Comparison of ENCODE assay signal across 9 mouse cellular contexts in genomic region chr5:44798056-44798455, GRCm38 (mm10). TPM values are rescaled to one million over a fixed set of nuclear protein-coding genes. Genes with fewer than 3 reads are reported as not detected.
DNase-seq lines count a peak whose midpoint lies in the region; ATAC-seq and TF ChIP-seq lines count a peak whose summit lies in the region.
"Had no signal": no experiment of that assay in that cellular context is flagged by ENCODE, and none has a peak within 500 bp of the region (broad histone marks: within the 10 kb centered on the region; RNA-seq: fewer than 3 reads in every experiment).

No protein-coding gene starts in this region.

- no peaks in the 10 kb centered on the region for H3K36me3 ChIP-seq in heart, postnatal 0 days (replicated peaks; ENCODE audit: control insufficient read depth, insufficient read depth, low read length)
- no peaks in the 10 kb centered on the region for H3K36me3 ChIP-seq in embryonic facial prominence, embryonic 13.5 days
- H3K36me3 ChIP-seq in intestine, embryonic 15.5 days = no peaks in the 10 kb centered on the region
- no peaks in the 10 kb centered on the region for H3K36me3 ChIP-seq in midbrain, postnatal 0 days (ENCODE audit: insufficient read depth, low read length)

- no peaks in the 10 kb centered on the region for H3K4me1 ChIP-seq in heart, postnatal 0 days (ENCODE audit: control insufficient read depth, insufficient read depth)
- peaks cover 41% of the 10 kb centered on the region for H3K4me1 ChIP-seq in embryonic facial prominence, embryonic 13.5 days
- 0 out of 2 replicates have a peak, but pooled peaks cover 6% of the 10 kb centered on the region for H3K4me1 ChIP-seq in intestine, embryonic 15.5 days (replicated peaks)
- H3K4me1 ChIP-seq in midbrain, postnatal 0 days (ENCODE audit: insufficient read depth, low read length) = 0 out of 2 replicates have a peak, but pooled peaks cover 2% of the 10 kb centered on the region

- no peak for TF ChIP-seq CTCF in heart, postnatal 0 days (IDR thresholded peaks at IDR 0.05; ENCODE audit: low read depth)
- no peak for TF ChIP-seq CTCF in midbrain, postnatal 0 days (IDR thresholded peaks at IDR 0.05)

- 0 out of 2 replicates have a peak overlapping the region, but pooled peaks have one; percentile 54 for H3K27ac ChIP-seq in heart, postnatal 0 days (ENCODE audit: low read depth)
- H3K27ac ChIP-seq in embryonic facial prominence, embryonic 13.5 days = no peak overlapping the region
- no peak overlapping the region for H3K27ac ChIP-seq in intestine, embryonic 15.5 days
- H3K27ac ChIP-seq in midbrain, postnatal 0 days (ENCODE audit: low read depth, low read length) = no peak overlapping the region

- 28% methylated on average over 2 of the region's 2 CpGs for WGBS in heart, postnatal 0 days
- 18% methylated on average over 2 of the region's 2 CpGs for WGBS in embryonic facial prominence, embryonic 13.5 days
- 20% methylated on average over 2 of the region's 2 CpGs for whole genome bisulfite sequencing in intestine, embryonic 15.5 days
- 11% methylated on average over 2 of the region's 2 CpGs for WGBS in midbrain, postnatal 0 days

- H3K27me3 ChIP-seq in heart, postnatal 0 days (ENCODE audit: control insufficient read depth, insufficient read depth, low read length) = no peaks in the 10 kb centered on the region
- H3K27me3 ChIP-seq in embryonic facial prominence, embryonic 13.5 days = no peaks in the 10 kb centered on the region
- no peaks in the 10 kb centered on the region for H3K27me3 ChIP-seq in intestine, embryonic 15.5 days (replicated peaks)
- H3K27me3 ChIP-seq in midbrain, postnatal 0 days (ENCODE audit: insufficient read depth, low read length) = no peaks in the 10 kb centered on the region

- H3K4me3 ChIP-seq in heart, postnatal 0 days (ENCODE audit: low read depth, low read length) = peak overlapping the region; percentile 49
- peak overlapping the region; percentile 55 for H3K4me3 ChIP-seq in embryonic facial prominence, embryonic 13.5 days
- peak overlapping the region; percentile 43 for H3K4me3 ChIP-seq in intestine, embryonic 15.5 days (replicated peaks)
- H3K4me3 ChIP-seq in midbrain, postnatal 0 days (ENCODE audit: low read depth, low read length) = peak overlapping the region; percentile 53

- no peaks in the 10 kb centered on the region for H3K9me3 ChIP-seq in heart, postnatal 0 days (replicated peaks; ENCODE audit: control insufficient read depth, low read length)
- H3K9me3 ChIP-seq in embryonic facial prominence, embryonic 13.5 days = no peaks in the 10 kb centered on the region
- H3K9me3 ChIP-seq in intestine, embryonic 15.5 days = no peaks in the 10 kb centered on the region
- H3K9me3 ChIP-seq in midbrain, postnatal 0 days (ENCODE audit: low read length) = no peaks in the 10 kb centered on the region

- peak overlapping the region; percentile 57 for H3K9ac ChIP-seq in heart, postnatal 0 days (replicated peaks; ENCODE audit: low read depth, low read length)
- peak overlapping the region; percentile 76 for H3K9ac ChIP-seq in embryonic facial prominence, embryonic 13.5 days
- H3K9ac ChIP-seq in intestine, embryonic 15.5 days = peak overlapping the region; percentile 50
- peak overlapping the region; percentile 66 for H3K9ac ChIP-seq in midbrain, postnatal 0 days (replicated peaks; ENCODE audit: low read length, poor library complexity, severe bottlenecking)

- no peak for TF ChIP-seq EP300 in heart, postnatal 0 days (IDR thresholded peaks at IDR 0.05; ENCODE audit: low read depth)

- ATAC-seq in heart, postnatal 0 days (ENCODE audit: insufficient read depth, low read depth) = no peak
- no peak for ATAC-seq in embryonic facial prominence, embryonic 13.5 days (ENCODE audit: insufficient number of reproducible peaks, insufficient read depth, low FRiP score, low TSS enrichment, low read depth)
- ATAC-seq in intestine, embryonic 15.5 days = no peak
- no peak for ATAC-seq in midbrain, postnatal 0 days (ENCODE audit: low FRiP score)

- H3K4me2 ChIP-seq in heart, postnatal 0 days (ENCODE audit: low read depth, low read length) = peak overlapping the region; percentile 60
- H3K4me2 ChIP-seq in embryonic facial prominence, embryonic 13.5 days = peak overlapping the region; percentile 67
- H3K4me2 ChIP-seq in intestine, embryonic 15.5 days (replicated peaks) = peak overlapping the region; percentile 58
- peak overlapping the region; percentile 70 for H3K4me2 ChIP-seq in midbrain, postnatal 0 days (ENCODE audit: low read depth, low read length, poor library complexity, severe bottlenecking)

- DNase-seq in heart, postnatal 0 days (ENCODE audit: low spot score) = no peak
- no peak for DNase-seq in heart, adult 8-10 months (ENCODE audit: low spot score)
- DNase-seq in midbrain, postnatal 0 days (ENCODE audit: low spot score) = peak; percentile 15
- no peak for DNase-seq in thymus, postnatal 4 days
- no peak for DNase-seq in adrenal gland, adult 2 months
- no peak for DNase-seq in thymus, postnatal 0 days (ENCODE audit: low spot score)

RNA-seq across cellular contexts. Expression of gene Ldb2, which starts 1.4 kb away (rescaled TPM):
- total RNA-seq in heart, postnatal 0 days (2014; rRNA removed; ENCODE audit: low replicate concordance) = 8.0 and 17.1 TPM in 2 replicates
- polyA plus RNA-seq in heart, postnatal 0 days (2015; fragmentation: Nextera tagmentation; extraction: Ambion mirVana) = 10.6 and 10.8 TPM in 2 replicates
- 1 to 10 TPM; 5.2 to 8.7 (median 6.9) TPM for total RNA-seq in heart, adult 8-10 months (2022)
- 53.5 and 61.3 TPM in 2 replicates for polyA plus RNA-seq in embryonic facial prominence, embryonic 13.5 days (2015; fragmentation: Nextera tagmentation; extraction: Ambion mirVana)
- polyA plus RNA-seq in intestine, embryonic 15.5 days (2015; fragmentation: Nextera tagmentation; extraction: Ambion mirVana) = 39.0 and 43.2 TPM in 2 replicates
- 47.6 and 63.6 TPM in 2 replicates for total RNA-seq in midbrain, postnatal 0 days (2014; rRNA removed)
- polyA plus RNA-seq in midbrain, postnatal 0 days (2015; fragmentation: Nextera tagmentation; extraction: Ambion mirVana) = 66.5 and 78.0 TPM in 2 replicates
- 10 to 100 TPM; 26.4 to 43.1 TPM for total RNA-seq in adrenal gland, adult 2 months (2021)
- 23.1 and 29.1 TPM in 2 replicates for polyA plus RNA-seq in adrenal gland, adult 2 months (2012; rRNA removed)
- polyA plus RNA-seq in thymus, postnatal 0 days (2015; fragmentation: Nextera tagmentation; extraction: Ambion mirVana) = 5.1 and 5.3 TPM in 2 replicates
- total RNA-seq: granulocyte monocyte progenitor cell, adult 5-6 weeks had no signal
